Mouse (Mus musculus): Measurements from ENCODE around the gene Ccnyl1. TPM values are rescaled to one million over a fixed set of nuclear protein-coding genes. Genes with fewer than 3 reads are reported as not detected.
"Not testable (repeated sequence)": the region's sequence is repeated elsewhere in the genome, so short reads cannot be mapped to it uniquely, and the experiment has no call there.

Gene Ccnyl1
- total RNA-seq (2021) = 10 to 100 TPM; 16.9 to 17.6 TPM

- DNase-seq (ENCODE audit: low spot score) = peak; percentile 99
Observed at GRCm38 (mm10) chr1:64690213-64691013, at the start of gene Ccnyl1. TSS of gene Ccnyl1 (plus strand) at chr1:64690455.

GRCm38 (mm10) chr1:64641069-64641468 lies 49.2 kb upstream of the Ccnyl1 start:
- DNase-seq (ENCODE audit: low spot score) = no peak
- intact Hi-C loops (cut with DNase I) = no loop called here

More at GRCm38 (mm10) chr1:64690213-64691013, at the start of gene Ccnyl1:
- intact Hi-C loops (cut with DNase I) = loop anchor here (1.0 to 5.0 kb wide), 2 partner anchors 71 to 158 kb away; partner anchors contain the start of gene Creb1

- DNase-seq (ENCODE audit: low spot score); intact Hi-C loops (cut with DNase I): not testable (repeated sequence)
Observed at GRCm38 (mm10) chr1:64642541-64642940, 47.7 kb upstream of the Ccnyl1 start.

DNA sequence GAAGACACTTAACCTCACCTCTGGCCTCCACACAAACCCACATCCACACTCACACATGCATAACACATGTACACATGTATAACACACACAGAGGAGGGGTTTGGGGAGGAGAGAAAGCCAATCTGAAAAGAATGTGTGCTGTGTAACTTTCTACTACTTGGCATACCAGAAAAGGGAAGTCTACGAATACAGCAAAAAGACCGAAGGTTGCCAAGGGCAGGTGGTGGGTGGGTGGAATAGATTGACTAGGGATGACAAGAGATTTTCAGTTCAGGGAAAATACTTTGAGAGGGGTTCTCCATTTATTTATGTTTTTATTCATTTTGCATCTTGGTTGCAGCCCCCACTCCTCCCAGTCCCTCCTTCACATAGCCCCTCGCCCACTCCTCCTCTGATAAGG lies 45.7 kb upstream of the Ccnyl1 start:
- DNase-seq (ENCODE audit: low spot score) = no peak
- intact Hi-C loops (cut with DNase I) = no loop called here

DNA sequence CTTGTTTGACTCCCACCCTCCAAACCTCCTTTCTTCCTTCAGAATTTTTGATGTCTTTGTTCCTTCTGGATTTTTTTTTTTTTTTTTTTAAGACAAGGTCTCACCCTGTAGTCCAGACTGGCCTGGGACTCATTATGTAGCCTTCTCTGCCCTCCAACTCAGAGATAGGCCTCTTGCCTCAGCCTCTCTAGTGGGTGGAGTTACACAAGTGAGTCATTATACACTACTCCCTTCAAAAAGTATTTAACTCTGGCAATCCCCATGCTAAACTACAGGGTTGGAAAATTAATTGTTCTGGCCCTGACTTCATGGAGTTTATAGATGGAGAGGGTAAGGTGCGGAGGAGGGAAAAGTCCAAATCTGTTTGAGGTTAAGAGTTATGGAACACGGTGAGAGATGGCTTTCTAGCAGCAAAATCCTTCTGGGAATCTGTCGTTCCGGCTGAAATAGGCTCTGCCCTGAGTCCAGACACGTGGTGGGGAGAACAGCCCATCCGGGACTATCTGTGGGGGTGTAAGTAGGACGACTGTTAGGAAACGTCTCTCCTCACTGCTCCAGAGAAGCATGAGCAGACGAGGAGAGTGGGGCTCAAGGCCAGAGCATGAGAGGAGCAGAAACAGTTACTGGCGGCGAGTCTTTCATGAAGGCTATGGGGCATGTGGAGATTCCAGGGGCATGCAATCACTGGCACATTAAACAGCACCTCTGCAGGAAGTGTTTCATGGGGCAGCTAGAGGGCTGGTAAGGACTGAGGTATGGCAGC lies 40.7 kb upstream of the Ccnyl1 start:
- intact Hi-C loops (cut with DNase I) = no loop called here

DNA sequence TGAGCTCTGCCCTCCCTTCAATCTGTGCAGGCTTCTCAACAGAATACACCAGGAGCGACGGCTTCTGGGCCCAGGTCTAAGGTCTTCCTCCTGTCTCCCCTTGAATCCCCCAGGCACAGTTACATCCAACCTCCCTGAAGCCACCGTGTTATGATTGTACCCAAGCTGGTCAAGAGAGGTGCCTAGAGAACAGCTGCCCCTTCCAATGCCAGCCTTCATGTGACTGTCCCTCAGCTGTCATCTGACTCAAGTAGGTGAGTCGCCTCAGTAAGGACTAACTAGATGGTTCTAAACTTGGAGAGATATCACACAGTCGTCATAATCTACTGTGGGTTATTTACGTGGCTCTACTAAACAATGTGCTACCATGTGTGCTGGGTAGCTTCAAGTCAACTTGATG lies 36.6 kb upstream of the Ccnyl1 start:
- DNase-seq (ENCODE audit: low spot score) = no peak
- intact Hi-C loops (cut with DNase I) = no loop called here

More for the DNA sequence above, 40.7 kb upstream of the Ccnyl1 start:
- DNase-seq (ENCODE audit: low spot score) = peak; percentile 4

DNA sequence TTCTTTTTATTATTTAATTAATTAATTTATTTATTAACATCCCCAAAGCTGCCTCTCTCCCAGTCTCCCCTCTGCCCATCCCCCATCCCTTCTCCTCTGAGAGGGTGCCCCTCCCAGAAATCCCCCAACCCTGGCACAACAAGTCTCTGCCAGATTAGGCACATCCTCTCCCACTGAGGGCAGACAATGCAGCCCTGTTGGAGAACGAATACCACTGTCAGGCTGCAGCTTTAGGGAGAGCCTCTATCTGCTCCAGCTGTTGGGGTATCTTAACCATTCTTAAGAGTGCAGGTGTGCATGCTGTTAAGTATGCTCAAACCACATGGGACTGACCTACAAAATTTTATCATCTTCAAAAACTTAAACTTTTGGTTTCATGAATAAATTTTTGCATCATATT lies 34.8 kb upstream of the Ccnyl1 start:
- no peak for DNase-seq (ENCODE audit: low spot score)
- intact Hi-C loops (cut with DNase I) = no loop called here

- intact Hi-C loops (cut with DNase I) = no loop called here
- no peak for DNase-seq (ENCODE audit: low spot score)
Observed at GRCm38 (mm10) chr1:64656423-64657129, 33.7 kb upstream of the Ccnyl1 start.

DNA sequence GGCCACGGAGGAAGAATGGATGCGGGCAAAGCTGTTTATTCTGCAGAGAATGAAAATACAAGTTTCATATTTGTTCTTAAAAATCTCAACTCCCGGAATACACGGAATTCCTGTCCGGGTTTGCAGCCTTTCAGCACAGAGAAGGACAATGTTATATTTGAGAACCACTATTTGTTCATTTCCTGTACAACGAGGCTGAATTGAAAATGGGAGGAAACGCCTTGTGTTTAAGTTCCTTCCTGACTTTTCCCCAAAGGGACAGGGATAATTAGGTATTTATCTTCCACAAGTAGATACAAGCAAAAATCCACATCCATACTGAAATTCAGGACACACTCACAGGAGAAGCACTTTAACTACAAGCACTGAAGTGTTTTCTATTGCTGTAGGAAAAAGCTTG lies 31.4 kb upstream of the Ccnyl1 start:
- intact Hi-C loops (cut with DNase I) = no loop called here
- no peak for DNase-seq (ENCODE audit: low spot score)

DNA sequence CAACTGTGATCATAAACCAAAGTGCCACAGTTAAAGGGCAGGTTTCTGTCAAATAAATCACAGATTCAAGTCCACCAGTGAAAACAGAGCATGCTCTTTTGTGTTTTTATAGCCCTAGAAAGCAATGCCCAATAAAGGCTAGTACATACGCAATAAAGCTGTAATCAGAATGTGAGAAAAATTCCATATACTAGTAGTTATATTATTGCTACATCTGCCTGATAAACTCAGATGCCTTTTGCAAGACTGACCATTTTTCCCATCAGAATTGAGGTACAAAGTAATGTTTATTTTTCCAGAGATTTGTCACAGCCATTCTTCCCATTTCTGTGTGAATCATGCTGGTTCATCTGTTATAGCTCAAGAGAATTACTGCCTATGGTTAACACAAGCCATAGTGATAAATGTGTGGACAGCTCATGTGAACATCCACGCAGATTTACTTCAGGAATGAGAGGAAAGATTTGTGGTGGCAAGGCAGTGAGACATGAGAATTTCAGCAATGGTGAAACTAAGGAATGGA lies 23.1 kb upstream of the Ccnyl1 start:
- intact Hi-C loops (cut with DNase I) = no loop called here
- no peak for DNase-seq (ENCODE audit: low spot score)

DNA sequence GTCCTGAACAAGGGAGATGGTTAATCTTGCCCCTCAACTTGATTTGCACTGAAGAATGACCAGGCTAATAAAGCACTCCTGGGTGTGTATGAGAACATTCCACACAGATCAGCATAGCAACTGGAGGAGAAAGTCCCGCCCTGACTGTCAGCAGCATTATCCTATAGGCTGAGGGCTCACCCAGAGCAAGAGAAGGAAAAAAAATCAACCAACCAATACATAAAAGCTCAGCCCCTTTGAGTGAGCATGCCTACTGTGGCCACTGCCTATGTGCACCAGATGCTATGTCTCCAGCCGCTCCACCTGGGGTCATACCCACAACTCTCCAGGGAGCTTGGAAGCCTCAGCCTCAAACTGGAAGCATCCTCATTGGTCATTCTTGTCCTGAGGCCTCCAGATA lies 20.8 kb upstream of the Ccnyl1 start:
- intact Hi-C loops (cut with DNase I) = no loop called here
- no peak for DNase-seq (ENCODE audit: low spot score)

GRCm38 (mm10) chr1:64673931-64674330 lies 16.3 kb upstream of the Ccnyl1 start:
- no peak for DNase-seq (ENCODE audit: low spot score)
- intact Hi-C loops (cut with DNase I) = no loop called here

- intact Hi-C loops (cut with DNase I) = no loop called here
Observed at GRCm38 (mm10) chr1:64676060-64676839, 14.0 kb upstream of the Ccnyl1 start.

DNA sequence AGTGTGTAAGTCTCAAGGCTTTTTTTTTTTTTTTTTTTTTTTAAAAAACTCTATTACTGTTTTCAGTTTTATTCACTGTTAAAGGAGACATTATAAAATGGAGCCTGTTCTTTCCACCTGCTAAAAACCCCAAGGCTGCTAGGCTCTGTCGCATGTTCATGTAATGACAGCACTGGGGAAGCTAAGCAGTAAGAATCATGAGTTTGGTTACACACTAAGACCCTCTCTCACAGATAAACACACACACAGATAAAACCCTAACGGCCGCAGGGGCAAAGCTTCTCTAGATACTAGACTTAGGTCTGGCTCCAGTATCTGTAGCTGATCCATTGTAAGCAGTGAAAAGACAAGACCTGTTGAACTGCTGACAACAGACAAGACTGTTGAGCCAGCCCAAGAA lies 8.8 kb upstream of the Ccnyl1 start:
- no peak for DNase-seq (ENCODE audit: low spot score)
- intact Hi-C loops (cut with DNase I) = no loop called here

More at GRCm38 (mm10) chr1:64676060-64676839, 14.0 kb upstream of the Ccnyl1 start:
- DNase-seq (ENCODE audit: low spot score) = no peak

DNA sequence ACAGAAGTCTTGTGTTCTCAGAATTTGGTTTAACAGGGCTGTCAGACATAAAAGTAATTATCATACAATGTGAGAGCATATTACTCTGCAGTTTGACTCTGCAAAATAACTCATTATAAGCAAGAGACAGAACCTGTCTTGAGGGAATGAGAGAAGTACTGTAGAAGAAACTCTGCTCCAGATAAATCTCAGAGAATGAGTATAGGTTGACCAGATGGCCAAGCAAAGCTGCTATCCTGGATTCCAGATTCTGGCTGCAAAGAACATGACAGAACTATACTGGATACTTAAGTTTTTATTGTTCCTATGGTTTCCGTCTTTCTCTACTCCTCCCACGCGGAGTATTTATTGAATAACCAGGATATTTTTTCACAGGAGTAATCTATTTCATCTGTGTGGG lies 7.2 kb upstream of the Ccnyl1 start:
- intact Hi-C loops (cut with DNase I) = no loop called here
- DNase-seq (ENCODE audit: low spot score) = no peak

DNA sequence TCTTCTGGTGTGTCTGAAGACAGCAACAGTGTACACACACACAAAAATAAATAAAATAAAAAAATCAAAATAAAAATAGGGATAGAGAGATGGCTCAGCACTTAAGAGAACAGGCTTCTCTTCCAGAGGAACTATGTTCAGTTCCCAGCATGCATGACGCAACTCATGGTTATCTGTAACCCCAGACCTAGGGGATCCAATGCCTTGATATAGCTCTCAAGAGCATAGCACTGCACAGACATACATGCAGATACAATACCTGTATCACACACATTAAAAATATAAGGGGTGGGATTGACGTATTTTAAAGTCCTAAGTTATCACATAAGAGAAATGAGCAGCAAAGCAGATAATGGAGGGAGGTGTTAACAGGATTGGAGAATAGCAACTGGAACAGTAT lies 5.8 kb upstream of the Ccnyl1 start:
- intact Hi-C loops (cut with DNase I) = no loop called here
- no peak for DNase-seq (ENCODE audit: low spot score)

DNA sequence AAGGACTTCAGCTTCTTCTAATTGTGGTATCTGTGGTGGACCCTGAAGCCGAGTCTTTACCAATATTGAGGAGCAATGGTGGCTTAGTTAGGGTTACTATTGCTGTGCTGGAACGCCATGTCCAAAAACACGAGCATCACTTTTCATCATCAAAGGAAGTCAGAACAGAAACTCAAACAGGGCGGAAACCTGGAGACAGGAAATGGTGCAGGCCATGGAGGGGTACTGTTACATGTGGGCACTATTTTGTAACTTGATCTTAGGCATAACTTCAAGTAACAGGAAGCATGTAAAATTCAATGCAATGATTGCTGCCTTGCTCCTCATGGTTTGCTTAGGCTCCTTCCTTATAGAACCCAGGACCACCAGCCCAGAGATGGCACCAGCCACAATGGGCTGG lies 2.2 kb upstream of the Ccnyl1 start:
- intact Hi-C loops (cut with DNase I) = no loop called here
- no peak for DNase-seq (ENCODE audit: low spot score)

GRCm38 (mm10) chr1:64689561-64690212 lies 568 bp upstream of the Ccnyl1 start:
- intact Hi-C loops (cut with DNase I) = loop anchor here (5.0 kb wide), 1 partner anchor 157 kb away; the partner anchor contains the start of gene Creb1
- no peak for DNase-seq (ENCODE audit: low spot score)

DNA sequence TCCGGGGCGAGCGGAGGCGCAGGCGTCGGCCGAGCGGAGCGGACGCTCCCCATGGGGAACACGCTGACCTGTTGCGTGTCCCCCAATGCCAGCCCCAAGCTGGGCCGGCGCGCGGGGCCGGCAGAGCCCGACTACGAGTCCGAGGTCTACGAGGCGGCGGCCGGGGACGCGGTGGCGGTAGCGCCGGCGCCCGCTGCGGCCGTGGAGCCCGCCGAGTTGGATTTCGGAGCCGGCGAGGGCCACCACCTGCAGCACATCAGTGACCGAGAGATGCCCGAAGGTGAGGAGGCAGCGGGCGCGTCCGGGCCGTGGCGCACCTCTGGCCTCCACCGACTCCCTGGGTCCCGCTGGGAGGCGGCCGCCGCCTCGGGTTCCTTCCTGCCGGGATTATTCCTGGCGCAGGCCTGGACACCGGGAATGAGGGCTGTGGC lies 881 bp downstream of the Ccnyl1 start:
- peak; percentile 43 for DNase-seq (ENCODE audit: low spot score)
- intact Hi-C loops (cut with DNase I) = loop anchor here (1.0 to 5.0 kb wide), 2 partner anchors 72 to 159 kb away; partner anchors contain the start of gene Creb1

Measured in heart, postnatal 25 days (tissue).